Mouse (Mus musculus) left cerebral cortex, postnatal 25 days (tissue): ENCODE results near the gene Magi1. TPM values are rescaled to one million over a fixed set of nuclear protein-coding genes. Genes with fewer than 3 reads are reported as not detected.

Experiments
- DNase-seq, 2 experiments: peaks; one replicate each; pipeline ENCODE4 v3.0.0; 2022; ENCODE audit warnings: low spot score in 2 of 2, mixed read lengths in 1 of 2
- intact Hi-C: fragments of 180-260 bp; cut with DNase I; formaldehyde crosslinking; loops from one replicate; pipeline ENCODE4 v1.15.1; 2025
- total RNA-seq, 2 experiments: library from RNA; stranded (reverse); gene quantifications; 2 replicates each; pipeline ENCODE4 v1.2.3; 2021

Magi1 gene
- total RNA-seq, 2 experiments from 2014 or later: 86.5 to 88.3 TPM

DNA sequence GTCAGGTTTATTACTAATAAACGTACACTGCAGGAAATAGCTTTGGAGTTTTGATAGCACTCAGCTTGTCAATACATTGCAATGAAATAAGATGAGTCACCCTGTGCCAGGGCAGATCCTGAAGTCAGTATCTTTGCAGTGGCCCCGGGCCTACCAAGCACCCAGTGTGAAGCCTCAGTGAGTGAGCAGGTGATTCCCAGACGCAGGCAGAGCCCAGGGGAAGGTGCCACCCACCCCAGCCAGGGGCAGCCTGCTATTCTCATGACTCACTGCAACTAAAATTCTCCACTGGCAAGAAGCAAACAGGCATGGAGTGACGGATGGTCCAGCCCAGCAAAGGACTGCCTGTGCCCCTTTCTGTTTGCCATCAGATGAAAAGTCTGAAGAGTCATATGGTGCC is 347.9 kb downstream of the Magi1 start:
- intact Hi-C loops: no loop called here
- DNase-seq: no peak

DNA sequence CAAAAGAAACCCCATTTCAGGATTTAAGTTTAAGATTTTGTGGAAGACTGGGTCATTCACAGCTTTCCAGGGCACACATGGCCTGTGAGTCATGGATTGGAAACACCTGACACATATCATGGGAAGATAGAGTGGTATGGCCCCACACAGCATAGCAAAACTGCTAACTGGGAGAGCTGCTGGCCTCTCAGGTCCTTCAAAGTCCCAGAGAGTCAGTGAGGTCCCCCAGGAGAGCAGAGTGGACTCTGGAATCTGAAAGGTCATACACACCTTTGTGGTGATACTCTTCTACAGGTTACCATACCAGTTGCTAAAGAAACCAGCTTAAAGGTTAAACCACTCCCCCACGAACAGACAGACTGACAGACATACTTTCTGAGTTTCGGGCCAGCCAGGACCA is 349.0 kb downstream of the Magi1 start:
- intact Hi-C loops: no loop called here
- DNase-seq: no peak

GRCm38 (mm10) chr6:93924568-93924967 is 359.1 kb downstream of the Magi1 start:
- intact Hi-C loops: no loop called here
- DNase-seq: no peak

DNA sequence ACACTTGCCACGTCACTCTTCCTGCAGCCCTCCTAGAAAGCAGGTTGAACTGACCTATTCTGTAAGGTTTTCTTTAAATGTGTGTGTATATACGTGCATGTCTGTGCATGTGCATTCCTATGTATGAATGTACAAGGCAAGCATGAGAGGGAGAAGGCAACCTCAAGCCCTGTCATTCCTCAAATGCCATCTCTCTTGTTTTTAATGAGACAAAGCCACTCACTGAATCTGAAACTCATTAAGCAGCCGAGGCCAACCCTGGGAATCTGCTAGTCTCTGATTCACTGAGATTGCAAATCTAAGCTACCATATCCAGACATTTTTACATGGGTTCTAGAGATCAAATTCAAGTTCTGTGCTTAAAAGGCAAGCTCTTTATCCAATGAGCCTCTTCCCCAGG is 359.7 kb downstream of the Magi1 start:
- no peak for DNase-seq
- intact Hi-C loops: no loop called here

DNA sequence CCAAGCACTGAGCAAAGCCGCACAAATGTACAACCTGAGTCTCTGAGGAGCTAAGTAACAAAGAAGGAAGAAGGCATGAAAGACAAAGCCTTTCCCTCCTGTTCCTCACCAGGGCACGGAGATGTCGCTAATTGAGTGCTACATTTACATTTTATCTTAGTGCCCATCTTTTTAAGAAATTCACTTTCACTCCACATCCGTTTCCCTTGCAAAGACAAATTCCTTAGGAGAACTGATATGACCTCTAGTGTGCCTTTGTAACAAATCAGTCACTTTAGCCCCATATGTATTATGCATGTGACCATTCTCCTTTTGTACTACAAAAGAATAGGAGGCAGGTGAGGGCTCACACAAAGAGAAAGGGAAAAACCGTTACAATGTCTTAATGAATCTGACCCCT is 360.4 kb downstream of the Magi1 start:
- intact Hi-C loops: no loop called here
- no peak for DNase-seq

GRCm38 (mm10) chr6:93922931-93923330 is 360.8 kb downstream of the Magi1 start:
- intact Hi-C loops: no loop called here

GRCm38 (mm10) chr6:93913226-93913861 is 370.4 kb downstream of the Magi1 start:
- intact Hi-C loops: loop anchor here (5.0 kb wide), 3 partner anchors 139 to 156 kb away; no protein-coding TSS in a partner anchor
- peak; percentile 50 to 72 for DNase-seq

More at GRCm38 (mm10) chr6:93922931-93923330, 360.8 kb downstream of the Magi1 start:
- DNase-seq: no peak

- intact Hi-C loops: loop anchor here (5.0 kb wide), 3 partner anchors 140 to 155 kb away; no protein-coding TSS in a partner anchor
- peak; percentile 49 to 60 for DNase-seq
Measured at GRCm38 (mm10) chr6:93912582-93913225, 371.0 kb downstream of the Magi1 start.

GRCm38 (mm10) chr6:93912003-93912581 is 371.6 kb downstream of the Magi1 start:
- peak; percentile 56 to 64 for DNase-seq
- intact Hi-C loops: loop anchor here (5.0 kb wide), 3 partner anchors 140 to 155 kb away; no protein-coding TSS in a partner anchor

DNA sequence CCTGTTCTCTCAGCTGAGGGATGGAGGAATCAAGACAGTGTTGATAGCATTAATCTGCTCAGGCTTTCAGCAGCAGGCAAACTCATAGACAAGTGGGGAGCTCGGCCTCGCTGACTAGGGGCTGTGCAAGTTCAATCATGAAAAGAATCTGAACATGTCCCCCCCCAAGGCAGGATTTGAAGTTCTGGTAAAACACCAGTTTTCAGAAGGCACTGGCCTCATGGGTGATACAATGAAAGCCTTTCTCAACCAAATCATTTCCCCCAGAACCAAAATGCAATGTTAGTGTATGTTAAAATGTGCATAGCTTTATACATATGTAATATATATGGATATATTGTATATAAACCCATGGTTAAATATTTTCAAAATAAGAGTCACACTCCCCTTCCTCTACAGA is 372.3 kb downstream of the Magi1 start:
- no peak for DNase-seq
- intact Hi-C loops: loop anchor here (5.0 kb wide), 3 partner anchors 139 to 154 kb away; no protein-coding TSS in a partner anchor

DNA sequence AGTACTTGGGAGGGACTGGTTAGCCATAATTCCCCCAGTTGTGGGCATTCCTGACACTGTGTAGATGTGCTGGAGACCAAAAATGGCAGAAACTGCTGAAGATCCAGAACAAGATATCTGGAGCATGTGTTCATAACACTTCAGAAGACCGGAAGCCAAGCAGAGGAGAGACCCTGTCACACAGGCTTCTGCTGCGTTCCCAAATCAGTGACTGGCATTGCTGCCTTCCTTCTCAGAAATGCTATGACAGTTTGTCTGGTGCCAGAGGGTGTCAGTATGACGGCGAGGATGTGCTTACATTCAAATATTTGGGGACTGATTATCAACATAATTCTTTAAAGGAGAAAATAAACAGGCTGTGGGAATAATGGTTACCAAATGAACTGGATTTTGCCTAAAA is 373.7 kb downstream of the Magi1 start:
- intact Hi-C loops: loop anchor here (5.0 kb wide), 3 partner anchors 138 to 153 kb away; no protein-coding TSS in a partner anchor
- DNase-seq: no peak

DNA sequence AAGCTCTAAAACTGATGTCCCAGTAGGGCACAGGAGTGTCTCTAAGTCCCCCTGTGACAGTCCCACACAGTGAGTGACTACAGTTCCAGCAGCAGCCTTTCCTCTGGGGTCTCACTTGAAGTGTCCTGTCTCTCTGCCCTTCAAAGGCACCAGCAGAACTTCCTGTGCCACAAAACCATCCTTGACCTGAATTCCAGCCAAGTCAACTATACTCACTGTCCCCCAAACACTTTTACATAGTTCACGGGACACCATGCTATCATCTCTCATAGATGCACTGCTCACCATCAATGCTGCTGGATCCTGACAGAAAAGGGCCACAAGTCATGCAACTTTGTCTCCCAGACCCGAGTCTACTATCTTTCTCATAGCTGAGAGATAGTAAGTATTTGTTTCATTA is 378.7 kb downstream of the Magi1 start:
- intact Hi-C loops: no loop called here
- DNase-seq: no peak

GRCm38 (mm10) chr6:93902239-93902638 is 381.5 kb downstream of the Magi1 start:
- intact Hi-C loops: no loop called here
- peak in 1 of 2 experiments; percentile 56 for DNase-seq

- intact Hi-C loops: no loop called here
Measured at GRCm38 (mm10) chr6:93901408-93901807, 382.3 kb downstream of the Magi1 start.

DNA sequence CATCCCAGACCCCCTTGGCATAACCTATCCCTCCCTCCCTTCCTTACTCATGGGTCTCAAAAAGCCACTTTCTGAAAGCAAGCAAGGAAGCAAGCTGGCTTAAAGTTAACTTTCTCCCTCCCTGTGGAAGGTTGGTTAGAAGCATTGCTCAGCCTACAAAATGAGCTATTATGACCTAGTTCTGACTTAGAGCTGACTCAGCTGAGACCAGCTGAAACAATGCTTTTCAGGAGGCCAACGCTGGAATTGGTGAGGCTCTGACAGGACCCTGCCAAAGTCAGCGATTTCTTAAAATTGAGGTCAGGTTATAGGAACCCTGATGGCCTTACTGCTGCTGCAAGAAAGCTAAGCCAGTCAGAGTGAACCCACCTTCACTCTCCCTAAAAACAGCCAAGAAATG is 386.2 kb downstream of the Magi1 start:
- intact Hi-C loops: no loop called here
- DNase-seq: no peak

More at GRCm38 (mm10) chr6:93901408-93901807, 382.3 kb downstream of the Magi1 start:
- no peak for DNase-seq

- intact Hi-C loops: no loop called here
- no peak for DNase-seq
Measured at GRCm38 (mm10) chr6:93895721-93896120, 388.0 kb downstream of the Magi1 start.

DNA sequence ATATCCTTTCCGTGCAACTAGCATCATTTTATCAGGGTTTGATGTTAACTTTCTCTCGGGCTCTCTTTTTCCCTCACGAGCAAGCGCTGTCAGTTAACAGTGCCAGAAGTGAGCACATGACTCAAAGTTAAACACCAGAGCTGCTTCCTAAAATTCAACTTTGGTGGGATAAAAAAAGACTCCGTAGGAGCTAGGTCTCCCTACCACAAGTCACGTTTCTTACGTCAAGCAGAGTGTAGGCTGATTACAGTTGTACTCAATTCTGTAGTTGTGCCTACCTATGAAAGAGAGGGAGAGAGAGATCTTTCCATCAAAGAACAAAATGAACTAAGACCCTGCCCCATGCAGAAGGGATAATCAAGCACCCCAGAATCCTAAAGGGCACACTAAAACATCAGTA is 389.8 kb downstream of the Magi1 start:
- peak in 1 of 2 experiments; percentile 67 for DNase-seq
- intact Hi-C loops: no loop called here

- no peak for DNase-seq
- intact Hi-C loops: no loop called here
Measured at GRCm38 (mm10) chr6:93892922-93893321, 390.8 kb downstream of the Magi1 start.

GRCm38 (mm10) chr6:93890011-93890410 is 393.7 kb downstream of the Magi1 start:
- DNase-seq: no peak
- intact Hi-C loops: no loop called here

DNA sequence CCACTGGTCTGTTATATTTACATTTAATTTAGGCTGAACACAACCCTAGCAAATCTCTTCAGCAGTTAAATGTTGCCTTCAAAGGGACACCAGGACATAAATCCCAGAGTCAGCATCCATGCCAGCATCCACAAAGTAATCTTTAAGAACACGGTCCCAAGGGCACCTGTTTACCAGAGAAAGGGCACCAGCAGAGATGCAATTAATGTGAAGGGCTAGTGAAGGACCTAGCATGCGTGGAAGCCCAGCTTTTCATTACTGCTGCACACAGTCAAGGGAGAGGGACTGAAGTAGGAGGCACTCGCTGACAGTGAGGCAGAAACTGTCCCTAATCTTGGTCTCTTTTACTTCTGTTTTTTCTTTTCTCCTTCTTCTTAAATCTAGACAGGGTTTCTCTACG is 406.4 kb downstream of the Magi1 start:
- intact Hi-C loops: no loop called here
- DNase-seq: no peak

DNA sequence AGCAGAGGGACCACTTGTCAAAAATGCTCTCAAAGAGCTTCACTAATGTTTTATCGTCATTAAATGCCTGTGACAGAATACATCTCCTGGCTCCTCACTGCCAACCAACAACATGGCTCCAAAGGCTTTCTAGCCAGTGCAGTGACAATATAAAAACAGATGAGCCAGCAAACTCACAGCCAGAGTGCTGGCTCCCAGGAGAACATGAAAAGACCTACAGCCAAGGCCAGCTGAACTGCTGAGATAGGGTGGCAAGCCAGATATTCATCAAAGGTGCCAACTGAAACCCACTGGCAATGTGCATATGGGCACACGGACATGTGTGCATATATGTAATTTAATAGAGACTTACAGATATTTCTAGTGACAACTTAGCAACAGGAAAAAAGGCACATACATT is 408.8 kb downstream of the Magi1 start:
- intact Hi-C loops: no loop called here
- DNase-seq: no peak
